ENCODE assay signal across 9 mouse cellular contexts in the genomic region with DNA sequence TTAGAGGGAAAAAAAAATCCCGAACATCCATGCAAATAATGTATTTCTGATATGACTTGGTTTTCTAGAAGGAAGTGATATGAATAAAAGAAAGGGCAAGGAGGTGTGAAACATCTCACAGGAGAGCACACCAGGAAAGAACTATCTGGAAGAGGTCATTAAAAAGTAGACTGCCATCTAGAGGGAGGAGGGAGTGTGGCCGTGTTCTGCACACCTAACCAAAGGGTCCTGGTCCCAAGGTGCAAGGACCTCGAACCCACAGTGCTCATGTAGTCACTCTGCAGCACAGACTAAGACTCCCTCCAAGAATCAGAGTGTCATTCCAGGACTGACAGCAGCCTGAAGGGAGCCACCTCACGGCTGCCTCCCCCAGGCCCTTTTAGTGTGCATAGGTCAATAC.
A peak's percentile ranks its signal among the peaks of the same experiment; 100 is the strongest.
DNase-seq lines count a peak whose midpoint lies in the region; ATAC-seq and TF ChIP-seq lines count a peak whose summit lies in the region.
"Had no signal": no experiment of that assay in that cellular context is flagged by ENCODE, and none has a peak within 500 bp of the region (broad histone marks: within the 10 kb centered on the region; RNA-seq: fewer than 3 reads in every experiment).

No protein-coding gene starts in this region.

- H3K9ac ChIP-seq in midbrain, postnatal 0 days (replicated peaks; ENCODE audit: low read length, poor library complexity, severe bottlenecking): no peak overlapping the region
- no peak overlapping the region for H3K9ac ChIP-seq in midbrain, embryonic 13.5 days (replicated peaks)

- H3K36me3 ChIP-seq in midbrain, postnatal 0 days (ENCODE audit: insufficient read depth, low read length): no peaks in the 10 kb centered on the region
- H3K36me3 ChIP-seq in midbrain, embryonic 13.5 days: no peaks in the 10 kb centered on the region

- no peaks in the 10 kb centered on the region for H3K9me3 ChIP-seq in midbrain, postnatal 0 days (ENCODE audit: low read length)
- H3K9me3 ChIP-seq in midbrain, embryonic 13.5 days: no peaks in the 10 kb centered on the region

- peak; percentile 44 for TF ChIP-seq CTCF in midbrain, postnatal 0 days (IDR thresholded peaks at IDR 0.05)

- H3K4me2 ChIP-seq in midbrain, postnatal 0 days (ENCODE audit: low read depth, low read length, poor library complexity, severe bottlenecking): no peak overlapping the region
- no peak overlapping the region for H3K4me2 ChIP-seq in midbrain, embryonic 13.5 days (replicated peaks)

- H3K4me3 ChIP-seq in midbrain, postnatal 0 days (ENCODE audit: low read depth, low read length): no peak overlapping the region
- no peak overlapping the region for H3K4me3 ChIP-seq in midbrain, embryonic 13.5 days (replicated peaks)

- no peak overlapping the region for H3K27ac ChIP-seq in midbrain, postnatal 0 days (ENCODE audit: low read depth, low read length)
- H3K27ac ChIP-seq in midbrain, embryonic 13.5 days: no peak overlapping the region

- H3K4me1 ChIP-seq in midbrain, postnatal 0 days (ENCODE audit: insufficient read depth, low read length): no peaks in the 10 kb centered on the region
- peaks cover 11% of the 10 kb centered on the region for H3K4me1 ChIP-seq in midbrain, embryonic 13.5 days (replicated peaks)

- no peaks in the 10 kb centered on the region for H3K27me3 ChIP-seq in midbrain, postnatal 0 days (ENCODE audit: insufficient read depth, low read length)
- no peaks in the 10 kb centered on the region for H3K27me3 ChIP-seq in midbrain, embryonic 13.5 days

- WGBS in midbrain, postnatal 0 days: 84% methylated on average over 4 of the region's 4 CpGs
- 74% methylated on average over 4 of the region's 4 CpGs for WGBS in midbrain, embryonic 13.5 days

- peak; percentile 91 for DNase-seq in heart, adult 11 months
- no peak for DNase-seq in heart, adult 9 months (ENCODE audit: low spot score in 2 of 2)
- DNase-seq in midbrain, postnatal 0 days (ENCODE audit: low spot score): no peak
- DNase-seq in kidney, postnatal 4 days: peak; percentile 15 to 31
- no peak for DNase-seq in urinary bladder, postnatal 4 days (ENCODE audit: low spot score in 2 of 2)
- DNase-seq in left cerebral cortex, adult 9 months (ENCODE audit: low spot score in 2 of 2): no peak
- no peak for DNase-seq in spleen, postnatal 4 days (ENCODE audit: low spot score in 2 of 2)
- DNase-seq: cerebellum, adult 18-20 months had no signal

- no peak for ATAC-seq in midbrain, postnatal 0 days (ENCODE audit: low FRiP score)
- no peak for ATAC-seq in midbrain, embryonic 13.5 days

Comparison
In these comparisons a context has a peak if more than half of its experiments do, and no peak if none do; other contexts are left out.
1. DNase-seq: peak in heart, adult 11 months (single experiment) and kidney, postnatal 4 days (2 of 2); none in heart, adult 9 months (0 of 2), midbrain, postnatal 0 days (single experiment), urinary bladder, postnatal 4 days (0 of 2), left cerebral cortex, adult 9 months (0 of 2) and spleen, postnatal 4 days (0 of 2).